Mouse (Mus musculus) left cerebral cortex, postnatal 4 days (tissue): ENCODE measurements around the gene Fyn. TPM values are rescaled to one million over a fixed set of nuclear protein-coding genes. Genes with fewer than 3 reads are reported as not detected.

Experiments used
- DNase-seq: peaks from one replicate; pipeline ENCODE4 v3.0.0-alpha.2; 2022
- intact Hi-C: fragments of 180-260 bp; cut with DNase I; formaldehyde crosslinking; loops from one replicate; pipeline ENCODE4 v1.15.1; 2025
- total RNA-seq, 2 experiments: library from RNA; stranded (reverse); gene quantifications; 2 replicates each; pipeline ENCODE4 v1.2.3; 2021

Fyn gene
- 100 to 1,000 TPM; 211 to 217 TPM for total RNA-seq

DNA sequence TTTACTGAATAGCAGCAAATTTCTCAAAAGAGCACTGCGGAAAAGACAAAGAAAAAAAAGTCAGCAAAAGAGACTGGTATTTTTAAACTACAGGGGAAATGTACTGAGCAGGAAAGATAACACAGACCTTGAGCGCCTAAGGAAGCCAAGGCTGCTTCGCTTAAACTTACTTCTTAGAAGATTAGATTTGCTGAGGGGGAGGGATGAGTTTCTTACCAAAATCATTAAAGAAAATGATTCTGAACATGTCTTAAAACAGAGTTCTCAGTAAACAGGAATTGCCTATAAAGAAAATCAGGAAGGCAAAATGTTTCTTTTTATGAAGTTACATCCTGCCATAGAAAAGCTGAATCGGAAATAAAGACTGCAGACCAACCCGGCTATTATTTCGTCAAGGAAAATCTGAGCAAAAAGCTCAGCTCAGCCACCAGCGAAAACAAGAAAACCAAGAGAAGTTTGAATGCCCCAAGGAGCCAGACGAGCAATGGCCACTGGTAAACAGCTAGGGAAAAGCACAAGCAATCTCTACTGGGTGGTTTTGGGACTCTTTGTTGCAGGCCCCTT is at the start of gene Fyn:
Fyn (plus strand) TSS at position 284 of the 564 bp plus-strand sequence.
- DNase-seq, result no peak
- intact Hi-C loops, result no loop called here

DNA sequence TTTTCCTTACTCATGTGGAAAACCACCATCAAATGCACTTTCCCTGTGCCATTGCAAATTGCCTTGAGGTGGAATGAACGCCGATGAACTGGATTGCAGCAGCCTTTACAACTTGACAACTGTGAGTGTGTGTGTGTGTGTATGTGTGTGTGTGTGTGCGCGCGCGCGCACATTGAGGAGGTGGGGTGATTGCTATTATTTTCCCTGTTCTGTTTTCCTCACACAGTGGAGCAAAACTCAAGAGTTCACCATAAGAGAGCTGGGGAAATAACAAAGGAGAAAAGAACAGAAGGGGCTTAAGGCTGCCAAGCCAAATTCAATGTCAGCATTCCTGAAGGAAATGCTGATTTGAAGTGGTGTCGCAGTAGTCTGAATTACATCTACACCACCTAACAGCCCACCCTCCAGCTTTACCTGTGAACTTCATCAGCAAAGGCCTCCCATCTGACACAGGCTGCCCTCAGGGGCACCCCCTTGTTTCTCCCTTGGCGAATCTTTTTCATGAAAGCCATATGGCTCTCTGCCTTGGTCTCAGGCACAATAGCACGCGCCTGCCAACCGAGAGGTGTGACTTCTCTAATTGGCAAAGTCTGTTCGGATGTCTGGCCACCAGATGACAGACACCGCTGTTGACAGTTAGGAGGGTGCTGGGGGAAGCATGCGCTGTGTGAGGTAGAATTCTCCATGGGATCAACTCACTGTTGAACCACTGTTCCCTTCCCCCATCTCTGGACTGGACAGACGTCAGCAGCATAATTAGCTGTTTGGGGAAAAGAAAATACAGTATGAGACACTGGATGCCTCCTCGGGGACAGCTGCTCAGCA is 47.6 kb upstream of the Fyn start:
- intact Hi-C loops, result no loop called here
- DNase-seq, result peak; percentile 82

DNA sequence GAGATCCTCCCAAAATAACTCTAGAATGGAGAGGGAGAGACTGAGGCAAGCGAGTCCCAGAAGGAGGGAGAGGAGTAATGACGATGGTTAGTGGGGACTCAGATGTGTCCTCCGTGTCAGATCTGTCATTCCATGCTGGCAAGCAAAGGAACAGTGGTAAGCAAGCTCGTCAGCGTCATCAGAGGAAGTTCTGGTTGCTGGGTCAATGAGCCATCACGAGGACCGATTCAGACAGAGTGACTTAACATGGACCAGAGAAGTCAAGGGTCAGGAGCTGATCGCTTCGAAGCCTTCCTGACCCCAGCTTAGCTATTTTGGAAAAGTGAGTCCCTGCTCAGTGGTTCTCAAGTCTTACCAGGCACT is 47.1 kb upstream of the Fyn start:
- intact Hi-C loops, result no loop called here
- DNase-seq, result no peak

DNA sequence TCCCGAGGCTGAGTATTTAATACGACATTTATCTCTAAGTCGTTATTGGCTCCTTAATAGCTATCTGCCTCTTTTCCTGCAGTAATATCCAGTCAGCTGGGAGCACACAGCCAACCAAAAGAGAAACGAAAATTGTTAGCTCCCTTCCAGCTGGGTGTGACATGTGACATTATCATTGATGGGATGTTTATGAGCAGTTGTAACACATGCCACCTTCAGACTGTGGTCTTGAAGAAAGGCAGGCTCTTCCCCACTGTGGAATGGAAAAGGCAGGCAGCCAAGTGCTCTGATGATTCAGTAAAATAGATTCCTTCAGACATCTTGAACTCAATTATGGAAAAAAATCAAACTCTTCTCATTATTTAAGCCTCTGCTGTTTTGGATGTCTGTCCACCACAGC is 46.5 kb upstream of the Fyn start:
- peak; percentile 46 for DNase-seq
- intact Hi-C loops, result no loop called here

DNA sequence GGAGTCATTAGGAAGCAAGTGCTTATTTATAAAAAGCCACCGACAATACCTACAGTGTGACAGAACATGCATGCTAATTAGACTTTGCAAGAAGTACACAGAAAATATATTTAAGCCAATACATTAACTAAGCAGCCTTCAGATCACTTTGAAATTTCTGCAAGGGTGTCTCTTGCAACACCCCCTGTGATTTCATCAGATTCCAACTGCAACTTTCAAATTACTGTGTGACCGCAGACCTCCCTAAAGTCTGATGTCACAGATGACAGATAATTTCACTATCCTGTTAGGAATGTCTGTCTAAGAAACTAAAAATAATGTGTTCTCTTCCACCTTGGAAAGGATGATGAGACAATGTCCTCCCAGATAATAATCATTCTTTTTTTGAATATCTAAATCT is 44.4 kb upstream of the Fyn start:
- intact Hi-C loops, result no loop called here
- DNase-seq, result no peak

DNA sequence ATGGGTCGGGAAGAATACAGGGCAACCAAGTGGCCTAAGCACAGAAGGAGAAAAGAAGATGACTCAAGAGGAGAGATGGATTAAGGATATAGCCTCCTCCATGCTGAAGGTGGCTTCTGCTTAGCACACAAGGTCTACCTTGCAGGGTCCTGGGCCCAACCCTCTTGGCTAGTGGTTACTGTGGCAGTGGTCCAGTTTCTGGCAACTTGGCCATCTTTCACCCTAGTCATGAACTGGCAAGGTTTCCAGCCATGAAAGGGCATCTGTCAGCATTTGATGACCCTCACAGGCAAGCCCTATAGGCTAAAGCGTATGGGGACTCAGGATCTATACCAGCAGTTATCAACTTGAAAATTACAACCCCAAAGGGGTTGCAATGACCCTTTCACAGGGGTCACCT is 40.0 kb upstream of the Fyn start:
- intact Hi-C loops, result no loop called here
- peak; percentile 24 for DNase-seq

DNA sequence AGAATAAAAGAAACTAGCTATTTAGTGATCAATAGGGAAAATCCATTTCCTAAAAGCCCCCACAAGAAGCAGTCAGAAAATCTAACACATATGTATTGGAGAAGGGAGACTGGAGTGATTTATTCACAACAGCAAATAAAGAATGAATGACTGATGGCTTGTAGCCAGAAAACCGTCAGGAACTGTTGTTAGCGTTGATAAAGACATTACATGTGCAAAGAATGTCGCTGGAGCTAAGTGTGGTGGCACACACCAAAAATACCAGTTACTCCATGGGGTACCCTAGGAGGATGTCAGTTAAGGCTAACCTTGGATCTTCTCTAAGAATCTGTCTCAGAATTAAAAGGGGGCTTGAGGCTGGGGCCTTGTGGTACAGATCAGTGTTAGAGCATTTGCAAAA is 34.3 kb upstream of the Fyn start:
- no peak for DNase-seq
- intact Hi-C loops, result no loop called here

DNA sequence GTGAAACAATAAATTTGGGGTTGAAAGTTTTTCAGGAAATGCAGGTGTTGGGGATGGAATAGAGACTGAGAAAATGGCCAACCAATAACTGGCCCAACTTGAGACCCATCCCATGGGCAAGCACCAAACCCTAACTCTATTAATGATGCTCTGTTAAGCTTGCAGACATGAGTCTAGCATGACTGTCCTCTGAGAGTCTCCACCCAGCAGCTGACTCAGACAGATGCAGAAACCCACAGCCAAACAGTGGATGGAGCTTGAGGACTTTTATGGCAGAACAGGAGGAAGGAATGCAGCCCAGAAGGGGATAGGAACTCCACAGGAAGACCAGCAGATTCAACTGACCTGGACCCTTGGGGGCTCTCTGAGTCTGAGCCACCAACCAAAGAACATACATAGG is 32.8 kb upstream of the Fyn start:
- no peak for DNase-seq
- intact Hi-C loops, result no loop called here

DNA sequence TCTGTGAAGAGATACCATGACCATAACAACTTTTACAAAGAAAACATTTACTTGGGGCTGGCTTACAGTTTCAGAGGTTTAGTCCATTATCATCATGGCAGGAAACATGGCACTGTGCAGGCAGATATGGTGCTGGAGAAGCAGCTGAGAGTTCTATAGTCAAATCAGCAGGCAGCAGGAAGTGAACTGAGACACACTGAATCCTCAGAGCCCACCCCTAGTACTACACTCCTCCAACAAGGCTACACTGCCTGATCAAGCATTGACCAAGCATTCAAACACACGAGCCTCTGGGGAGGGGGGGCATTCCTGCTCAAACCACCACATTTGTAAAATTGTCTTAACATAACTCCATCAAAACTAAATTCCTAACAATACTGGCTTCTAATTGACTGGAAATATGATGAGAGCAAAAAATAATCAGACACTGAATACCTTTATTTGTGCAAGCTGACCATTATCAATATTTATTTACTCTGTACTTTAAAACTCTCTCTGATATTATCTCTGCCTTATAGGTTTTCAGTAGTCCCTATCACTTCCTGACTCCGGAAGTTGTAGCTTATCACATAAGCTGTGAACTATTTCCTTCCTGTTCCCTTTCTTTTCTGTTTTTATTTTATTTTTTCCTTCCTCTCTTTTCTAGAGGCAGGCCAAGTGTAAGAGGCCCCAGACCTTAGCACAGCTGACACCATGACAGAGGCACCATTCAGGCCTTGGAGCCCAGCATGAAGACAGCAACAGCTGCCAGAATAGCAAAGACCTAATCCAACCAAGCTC is 29.3 kb upstream of the Fyn start:
- intact Hi-C loops, result no loop called here
- DNase-seq, result no peak

DNA sequence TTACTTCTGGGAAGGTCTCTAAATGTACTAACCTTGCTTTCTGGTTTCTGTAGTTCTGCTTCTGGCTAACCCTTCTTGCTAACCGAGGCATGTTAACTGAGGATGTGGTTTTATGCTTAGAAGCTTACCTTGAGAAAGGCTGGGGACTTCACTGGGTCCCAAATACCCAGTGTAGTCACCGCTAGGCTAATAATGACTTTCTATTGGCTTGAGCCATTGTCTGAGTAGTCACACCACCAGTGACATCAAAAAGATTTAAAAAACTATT is 28.8 kb upstream of the Fyn start:
- intact Hi-C loops, result no loop called here
- DNase-seq, result no peak

DNA sequence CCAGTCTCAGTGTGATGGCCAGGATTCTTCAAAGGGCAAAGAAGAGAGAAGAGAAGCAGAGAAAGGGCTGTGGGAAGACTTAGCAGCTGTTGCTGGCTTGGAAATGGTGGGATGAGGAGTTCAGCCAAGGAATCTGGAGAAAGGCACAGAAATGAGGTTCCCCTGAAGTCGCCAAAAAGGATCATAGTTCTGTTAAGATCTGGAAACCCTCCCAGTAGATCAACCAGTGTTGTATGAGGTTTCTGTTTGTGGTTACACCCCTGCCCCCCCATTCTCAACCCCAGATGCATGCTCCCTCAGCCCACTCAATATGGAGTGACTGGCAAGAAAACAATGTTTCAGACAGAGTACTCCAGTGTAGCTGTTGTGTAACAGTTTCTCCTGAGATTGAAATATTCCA is 25.1 kb upstream of the Fyn start:
- no peak for DNase-seq
- intact Hi-C loops, result no loop called here

DNA sequence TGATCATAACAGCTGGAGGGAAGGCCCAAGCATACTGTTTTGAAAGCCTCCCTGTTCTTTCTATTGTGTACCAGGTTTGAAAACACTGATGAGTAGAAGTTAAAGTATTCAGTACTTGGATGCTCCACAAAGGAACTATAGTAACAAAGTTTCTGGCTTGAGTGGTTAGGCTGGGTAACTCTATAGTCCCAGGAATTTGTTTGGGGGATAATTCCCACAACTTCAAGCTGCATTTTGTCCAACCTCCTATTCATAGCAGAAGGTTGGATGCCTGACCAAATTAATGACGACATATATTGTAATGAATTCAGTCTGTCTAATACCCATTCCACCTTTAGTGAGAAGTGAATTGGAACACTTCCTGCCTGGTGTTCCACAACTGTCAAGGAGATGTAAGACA is 22.7 kb upstream of the Fyn start:
- DNase-seq, result no peak
- intact Hi-C loops, result no loop called here

DNA sequence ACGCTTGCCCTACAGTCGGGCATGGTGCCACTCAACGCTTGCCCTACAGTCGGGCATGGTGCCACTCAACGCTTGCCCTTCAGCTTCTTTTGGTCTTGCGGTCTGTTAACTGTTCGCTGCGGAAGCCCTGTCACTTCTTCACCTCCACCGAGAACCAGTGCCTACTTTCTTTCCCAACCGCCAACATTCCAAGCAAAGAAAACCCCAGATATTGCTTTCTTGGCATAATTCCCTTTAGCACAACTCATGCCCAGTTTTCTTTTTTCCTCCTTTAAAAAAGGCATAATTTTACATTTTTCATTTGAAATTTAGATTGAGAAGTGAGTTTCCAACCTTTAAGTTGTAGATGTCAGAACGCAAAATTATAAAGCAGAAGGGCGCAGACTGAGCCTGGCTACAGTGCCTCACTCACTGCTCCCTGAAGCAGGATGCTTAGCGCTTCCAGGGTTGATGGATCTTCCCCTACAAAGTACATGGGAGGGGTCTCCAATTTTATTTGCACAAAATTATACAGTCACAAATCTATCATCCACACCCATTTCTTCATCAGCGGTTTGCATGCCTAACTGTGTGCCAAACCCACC is 18.8 kb upstream of the Fyn start:
- DNase-seq, result no peak
- intact Hi-C loops, result no loop called here

DNA sequence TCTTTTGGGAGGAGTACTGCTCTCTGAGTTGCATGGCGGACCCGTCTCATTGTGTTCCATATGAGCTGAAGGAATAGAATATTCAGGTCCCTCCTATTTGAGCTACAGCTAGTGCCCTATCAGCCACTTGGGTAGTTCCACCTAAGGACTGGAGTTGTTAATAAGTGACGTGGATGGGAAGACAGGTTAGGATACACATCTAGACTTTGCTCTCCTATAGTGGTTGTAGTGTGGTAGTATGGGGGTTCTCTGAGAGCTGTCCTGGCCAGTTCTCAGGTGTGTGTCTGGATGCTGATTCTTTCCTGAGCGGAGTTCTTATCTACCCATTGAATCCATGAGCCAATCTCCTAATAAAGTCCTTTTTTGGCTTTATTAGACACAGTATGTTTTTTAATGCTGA is 4.5 kb upstream of the Fyn start:
- intact Hi-C loops, result no loop called here
- no peak for DNase-seq

DNA sequence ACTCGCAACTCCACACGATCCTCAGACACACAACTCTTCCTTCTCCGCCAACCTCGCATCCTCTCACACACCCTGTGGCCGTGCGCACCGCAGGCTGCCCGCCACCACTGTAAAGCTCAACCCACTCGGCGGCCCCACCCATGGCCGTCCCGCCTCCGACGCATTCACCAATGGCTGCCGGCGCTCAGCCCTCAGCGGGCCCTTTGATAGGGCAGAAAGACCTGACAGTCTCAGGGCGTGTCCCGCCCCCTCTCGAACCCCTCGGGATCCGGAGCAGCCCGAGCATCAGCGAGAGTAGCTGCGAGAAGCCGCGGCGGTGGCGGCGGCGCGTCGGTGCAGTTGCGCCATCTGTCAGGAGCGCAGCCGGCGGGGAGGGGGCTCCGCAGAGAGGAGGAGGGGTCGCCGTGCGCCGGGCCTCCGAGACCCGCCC is 862 bp downstream of the Fyn start:
- intact Hi-C loops, result no loop called here
- peak; percentile 98 for DNase-seq

DNA sequence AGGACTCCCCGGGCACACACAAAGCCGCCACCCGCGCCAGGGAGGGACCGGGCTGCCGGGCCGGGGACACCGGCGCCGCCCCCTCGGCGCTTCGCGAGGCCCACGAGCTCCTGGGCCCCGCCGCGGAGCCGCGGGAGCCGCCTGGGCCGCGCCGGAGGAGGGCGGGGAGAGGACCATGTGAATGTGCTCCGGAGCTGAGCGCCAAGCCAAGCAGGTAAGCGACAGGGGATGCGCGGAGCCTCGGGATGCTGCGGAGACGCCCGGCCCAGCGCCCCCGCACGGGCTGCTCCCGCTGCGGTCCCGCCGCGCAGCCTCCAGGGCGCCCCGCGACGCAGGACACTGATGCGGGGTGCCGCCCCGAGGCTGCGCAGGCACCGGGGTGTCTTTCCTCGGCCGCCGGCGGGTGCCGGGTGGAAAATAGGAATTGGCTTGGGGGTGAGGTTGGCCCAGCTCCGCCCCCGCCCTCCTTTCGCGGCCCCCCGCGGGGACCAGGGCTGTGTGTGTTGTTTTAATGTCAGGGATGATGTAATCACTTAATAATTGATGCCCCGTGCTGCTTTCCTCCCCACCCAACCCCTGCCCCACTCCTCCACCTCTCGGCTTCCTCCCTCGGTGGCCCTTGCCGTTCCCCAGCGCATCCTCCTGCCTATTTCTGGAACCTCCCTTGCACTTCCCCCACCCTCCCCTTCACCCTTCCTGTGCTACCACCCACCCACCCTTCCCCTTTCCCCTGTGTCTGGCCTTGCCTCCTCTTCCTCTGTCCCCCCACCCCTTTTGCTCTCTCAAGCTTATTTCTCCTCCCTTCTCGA is 1.5 kb downstream of the Fyn start:
- DNase-seq, result peak; percentile 69
- intact Hi-C loops, result loop anchor here (10.0 kb wide), 2 partner anchors 125 to 195 kb away; no protein-coding TSS in a partner anchor

DNA sequence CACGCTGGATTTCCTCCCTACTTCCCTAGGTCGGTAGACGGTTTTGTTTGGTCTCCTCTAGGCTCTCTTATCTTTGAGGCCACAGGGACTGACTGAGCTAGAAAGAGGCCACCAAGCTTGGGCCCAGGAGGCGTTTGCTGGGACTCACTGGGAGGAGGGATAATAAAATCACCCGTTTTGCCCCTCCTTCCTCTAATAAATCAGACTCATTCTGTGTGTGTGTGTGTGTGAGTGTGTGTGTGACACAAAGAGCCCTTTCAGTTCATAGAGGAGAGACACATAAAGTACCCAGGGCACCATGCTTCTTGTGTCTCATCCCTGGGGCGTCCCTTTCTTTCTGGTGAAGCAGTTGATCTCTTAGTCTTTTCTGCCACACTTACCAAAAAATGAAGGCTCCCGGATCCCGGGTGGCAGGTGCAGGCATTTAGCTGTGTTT is 2.1 kb downstream of the Fyn start:
- intact Hi-C loops, result loop anchor here (10.0 kb wide), 2 partner anchors 126 to 196 kb away; no protein-coding TSS in a partner anchor
- peak; percentile 12 for DNase-seq

DNA sequence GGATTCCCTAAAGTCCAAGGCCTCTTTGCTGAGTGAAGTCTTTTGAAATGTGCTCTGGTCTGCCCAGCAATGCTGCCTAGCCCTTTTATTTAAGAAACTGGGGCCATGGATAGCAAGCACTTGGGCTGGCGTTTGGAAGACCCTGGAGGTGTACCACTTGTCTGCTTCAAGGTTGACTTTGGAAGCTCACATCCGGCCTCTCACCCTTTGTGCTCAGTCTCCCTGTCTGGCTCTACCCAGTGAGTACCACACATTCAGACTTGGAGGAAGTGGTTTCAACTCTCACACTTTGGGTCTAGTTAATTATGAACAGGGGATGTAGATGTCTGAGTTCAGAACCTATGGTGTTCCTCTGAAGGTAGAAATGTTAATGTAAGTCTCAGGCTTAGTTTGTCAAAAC is 2.8 kb downstream of the Fyn start:
- DNase-seq, result no peak
- intact Hi-C loops, result loop anchor here (10.0 kb wide), 2 partner anchors 127 to 197 kb away; no protein-coding TSS in a partner anchor

DNA sequence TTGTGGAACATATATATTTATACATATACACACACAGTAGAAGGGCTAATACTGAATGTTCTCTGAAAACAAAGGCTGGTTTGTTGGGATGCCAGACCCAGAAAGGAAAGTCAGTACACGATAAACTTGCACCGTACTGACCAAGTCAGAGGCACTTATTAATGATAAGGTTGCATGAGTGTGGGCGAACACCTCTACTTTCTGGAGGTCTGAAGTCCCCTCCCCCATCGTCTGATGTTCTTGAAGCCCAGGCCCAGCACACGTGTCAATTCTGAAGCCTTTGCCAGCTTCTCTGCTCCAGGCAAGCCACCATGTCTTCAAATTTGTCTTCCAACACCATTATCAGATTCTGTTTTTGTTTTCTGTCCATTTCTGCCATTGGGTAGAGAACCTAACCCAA is 3.3 kb downstream of the Fyn start:
- no peak for DNase-seq
- intact Hi-C loops, result loop anchor here (10.0 kb wide), 2 partner anchors 127 to 197 kb away; no protein-coding TSS in a partner anchor

DNA sequence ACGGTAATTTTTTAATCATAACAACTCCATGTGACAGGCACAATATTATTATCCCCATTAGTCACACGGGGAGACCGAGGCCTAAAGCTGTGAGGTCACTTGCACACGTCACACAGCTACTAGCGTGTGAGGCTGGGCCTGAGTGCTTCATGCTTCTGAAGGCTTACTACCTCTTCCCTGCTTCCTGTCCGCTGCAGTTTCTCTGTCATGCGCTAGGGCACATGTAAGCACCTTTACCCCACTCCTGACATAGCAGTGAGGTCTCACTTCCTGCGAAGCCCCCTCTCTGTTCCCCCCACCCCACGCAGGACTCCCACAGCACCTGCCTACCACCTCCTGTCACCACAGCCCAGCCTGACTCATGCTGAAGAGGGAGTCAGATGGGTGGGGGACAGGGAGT is 8.0 kb downstream of the Fyn start:
- no peak for DNase-seq
- intact Hi-C loops, result loop anchor here (10.0 kb wide), 2 partner anchors 132 to 202 kb away; no protein-coding TSS in a partner anchor
